Mouse (Mus musculus): ENCODE measurements around the gene Iqcd. TPM values are rescaled to one million over a fixed set of nuclear protein-coding genes. Genes with fewer than 3 reads are reported as not detected.

Iqcd gene
- 1.6 and 2.3 TPM in 2 replicates for polyA plus RNA-seq (2015; fragmentation: Nextera tagmentation; extraction: Ambion mirVana)

DNA sequence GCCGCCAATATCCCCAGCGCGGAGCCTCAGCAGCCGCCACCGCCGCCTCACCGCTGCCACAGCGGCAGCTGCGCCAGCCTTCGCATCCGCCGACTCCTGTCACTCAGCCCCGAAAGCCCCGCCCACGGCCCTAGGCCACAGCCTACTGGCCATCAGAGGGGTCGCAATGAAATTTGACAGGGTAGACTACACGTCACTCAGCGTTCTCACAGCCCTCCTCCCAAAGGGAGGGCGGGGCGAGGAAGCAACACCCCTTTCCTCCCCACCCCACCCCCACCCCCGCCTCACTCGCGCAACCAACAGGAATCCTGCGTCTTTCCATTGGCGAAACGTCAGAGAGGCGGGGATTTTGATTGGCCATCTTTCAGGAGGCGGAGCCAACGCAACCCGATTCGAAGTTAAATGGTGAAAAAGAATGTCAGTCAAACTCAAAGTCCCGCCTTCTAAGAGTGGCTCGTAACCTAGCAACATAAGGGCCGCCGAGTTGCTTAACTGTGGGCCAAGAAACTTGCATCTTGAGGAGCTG lies at the start of gene Iqcd, which contains the start of gene Tpcn1:
Gene Iqcd (plus strand): TSS at position 448 of the 526 bp plus-strand sequence.
Gene Tpcn1 (minus strand): TSS at position 105 of the 526 bp plus-strand sequence.
- peaks cover 31% of the 10 kb centered on the region for H3K4me1 ChIP-seq (replicated peaks)
- H3K36me3 ChIP-seq = 0 out of 2 replicates have a peak, but pooled peaks cover 5% of the 10 kb centered on the region
- peak within 1 kb of the TSS; percentile 79 for H3K9ac ChIP-seq
- peak within 1 kb of the TSS; percentile 74 for H3K27ac ChIP-seq (replicated peaks)
- peak; percentile 98 for ATAC-seq (ENCODE audit: low FRiP score, low read depth)
- H3K27me3 ChIP-seq = no peaks in the 10 kb centered on the region
- no peaks in the 10 kb centered on the region for H3K9me3 ChIP-seq
- WGBS = 0% methylated on average over 35 of the region's 35 CpGs
- H3K4me3 ChIP-seq = peak within 1 kb of the TSS; percentile 73
- H3K4me2 ChIP-seq = peak within 1 kb of the TSS; percentile 93

DNA sequence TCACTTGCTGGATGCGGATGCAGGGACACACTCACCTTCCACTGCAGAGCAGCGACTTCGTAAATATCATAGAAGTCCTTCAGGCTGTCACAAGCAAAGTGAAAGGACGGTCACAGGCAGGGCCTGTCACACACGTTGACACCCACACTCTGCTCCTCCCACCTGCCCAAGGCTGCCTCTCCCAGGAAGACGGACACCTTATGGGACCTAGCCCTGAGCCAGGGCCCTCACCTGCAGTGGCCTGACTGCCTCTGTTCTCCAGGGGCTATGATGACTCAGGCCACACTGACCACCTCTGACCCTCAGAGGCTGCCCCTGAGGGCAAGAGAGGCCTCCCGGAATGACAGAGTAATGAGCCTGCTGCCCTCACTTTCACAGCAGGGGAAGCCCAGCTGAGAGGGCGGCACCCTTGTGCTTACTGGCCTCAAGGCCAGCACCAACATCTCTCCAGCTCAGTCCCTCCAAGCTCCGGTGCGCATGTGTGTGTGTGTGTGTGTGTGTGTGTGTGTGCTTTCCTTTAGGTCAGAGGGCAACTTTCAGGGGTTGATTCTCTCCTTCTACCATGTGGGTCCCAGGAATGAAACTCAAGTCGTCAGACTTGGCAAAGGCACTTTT lies 40.5 kb upstream of the Iqcd start:
- H3K36me3 ChIP-seq = peaks cover 8% of the 10 kb centered on the region
- 71% methylated on average over 11 of the region's 11 CpGs for WGBS
- H3K27ac ChIP-seq (replicated peaks) = no peak overlapping the region
- no peak overlapping the region for H3K4me3 ChIP-seq
- no peaks in the 10 kb centered on the region for H3K4me1 ChIP-seq (replicated peaks)
- no peaks in the 10 kb centered on the region for H3K27me3 ChIP-seq
- no peak overlapping the region for H3K4me2 ChIP-seq
- no peak for ATAC-seq (ENCODE audit: low FRiP score, low read depth)
- H3K9ac ChIP-seq = no peak overlapping the region
- no peaks in the 10 kb centered on the region for H3K9me3 ChIP-seq

DNA sequence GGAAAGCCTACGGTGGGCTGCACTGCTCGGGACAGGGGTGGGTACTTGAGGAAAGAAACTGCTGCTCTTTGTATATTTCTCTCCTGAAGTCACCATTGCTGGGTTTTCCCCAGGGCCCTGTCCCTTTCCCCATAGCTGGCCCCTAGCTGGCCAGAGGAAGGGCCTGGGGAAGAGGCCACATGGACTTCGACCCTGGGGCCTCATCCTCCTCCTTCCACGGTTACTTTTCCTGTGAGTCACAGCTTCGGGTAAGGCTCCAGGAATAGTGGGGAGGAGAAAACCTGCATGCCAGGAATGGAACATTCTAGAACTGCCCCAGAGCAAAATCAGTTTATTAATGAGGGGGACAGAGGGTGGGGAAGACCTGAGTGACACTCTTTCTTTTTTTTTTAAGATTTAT lies 38.7 kb upstream of the Iqcd start:
- peaks cover 16% of the 10 kb centered on the region for H3K36me3 ChIP-seq
- no peaks in the 10 kb centered on the region for H3K27me3 ChIP-seq
- no peak overlapping the region for H3K27ac ChIP-seq (replicated peaks)
- no peak overlapping the region for H3K4me2 ChIP-seq
- H3K4me1 ChIP-seq (replicated peaks) = no peaks in the 10 kb centered on the region
- H3K9ac ChIP-seq = no peak overlapping the region
- H3K4me3 ChIP-seq = no peak overlapping the region
- no peak for ATAC-seq (ENCODE audit: low FRiP score, low read depth)
- WGBS = 93% methylated on average over 5 of the region's 5 CpGs
- no peaks in the 10 kb centered on the region for H3K9me3 ChIP-seq

DNA sequence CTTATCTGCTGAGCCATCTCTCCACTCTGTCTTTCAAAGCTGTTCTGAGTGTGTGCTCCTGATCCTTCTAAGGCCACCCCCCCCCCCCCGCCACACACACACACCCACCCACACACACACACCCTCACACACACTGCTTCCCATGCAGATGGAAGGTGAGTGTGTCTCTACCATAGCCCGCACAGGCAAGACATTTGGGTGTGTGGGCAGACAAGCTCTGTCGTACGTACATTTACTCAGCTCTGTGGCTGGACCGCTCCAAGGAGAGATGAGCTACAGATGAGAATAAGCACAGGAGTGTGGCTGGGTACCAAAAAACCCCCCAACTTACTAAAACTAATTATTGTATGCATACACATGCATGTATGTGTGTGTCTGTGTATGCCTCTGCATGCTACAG lies 38.1 kb upstream of the Iqcd start:
- Histone ChIP-seq H3K4me2 (no peak overlapping the region), H3K4me1 (replicated peaks) (no peaks in the 10 kb centered on the region), H3K27ac (replicated peaks) (no peak overlapping the region), H3K27me3 (no peaks in the 10 kb centered on the region), H3K9me3 (no peaks in the 10 kb centered on the region), H3K9ac (no peak overlapping the region), H3K36me3 (peaks cover 16% of the 10 kb centered on the region), H3K4me3 (no peak overlapping the region)
- 97% methylated on average over 5 of the region's 5 CpGs for WGBS
- ATAC-seq (ENCODE audit: low FRiP score, low read depth) = no peak

DNA sequence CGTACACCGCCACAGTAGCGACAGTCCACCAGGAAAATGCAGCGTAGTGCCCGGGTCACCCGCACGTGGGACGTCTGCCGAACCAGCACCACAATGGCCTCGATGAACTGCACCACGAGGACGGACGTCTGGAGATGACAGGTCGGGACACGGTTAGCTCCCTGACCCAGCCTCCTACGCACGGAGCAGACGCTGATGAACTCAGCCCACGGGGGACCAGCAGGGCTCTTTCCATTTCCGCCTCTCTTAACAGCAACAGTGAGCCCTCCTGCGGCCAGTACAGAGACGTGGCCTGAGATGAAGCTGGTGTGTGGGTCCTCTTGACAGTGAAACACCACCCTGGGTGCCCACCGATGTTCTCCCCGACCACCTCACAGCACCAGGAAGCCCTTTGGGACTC lies 32.9 kb upstream of the Iqcd start:
- Histone ChIP-seq H3K4me1 (replicated peaks) (peaks cover 21% of the 10 kb centered on the region), H3K9me3 (no peaks in the 10 kb centered on the region), H3K27me3 (no peaks in the 10 kb centered on the region), H3K4me3 (no peak overlapping the region), H3K27ac (replicated peaks) (no peak overlapping the region), H3K9ac (no peak overlapping the region), H3K36me3 (peaks cover 22% of the 10 kb centered on the region), H3K4me2 (no peak overlapping the region)
- WGBS = 81% methylated on average over 24 of the region's 24 CpGs
- ATAC-seq (ENCODE audit: low FRiP score, low read depth) = no peak

DNA sequence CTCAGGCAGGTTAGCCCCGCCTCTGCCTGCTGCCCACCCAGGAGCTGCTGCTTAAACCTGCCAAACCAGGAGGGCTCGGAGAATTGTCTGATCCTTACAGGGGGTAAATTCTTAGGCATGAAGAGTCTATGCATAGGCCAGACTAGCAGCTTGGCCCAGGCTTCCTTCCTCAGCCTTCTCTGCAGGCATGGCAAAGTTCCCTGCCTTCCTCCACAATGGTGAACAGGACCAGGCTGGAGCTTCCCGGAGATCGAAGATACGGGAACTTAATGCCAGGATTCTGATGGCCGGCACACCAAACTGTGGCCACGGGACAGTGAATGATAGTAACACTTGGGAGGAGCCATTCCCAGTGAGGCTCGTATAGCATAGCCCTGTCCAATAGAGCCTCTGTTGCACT lies 30.8 kb upstream of the Iqcd start:
- 74% methylated on average over 8 of the region's 8 CpGs for WGBS

DNA sequence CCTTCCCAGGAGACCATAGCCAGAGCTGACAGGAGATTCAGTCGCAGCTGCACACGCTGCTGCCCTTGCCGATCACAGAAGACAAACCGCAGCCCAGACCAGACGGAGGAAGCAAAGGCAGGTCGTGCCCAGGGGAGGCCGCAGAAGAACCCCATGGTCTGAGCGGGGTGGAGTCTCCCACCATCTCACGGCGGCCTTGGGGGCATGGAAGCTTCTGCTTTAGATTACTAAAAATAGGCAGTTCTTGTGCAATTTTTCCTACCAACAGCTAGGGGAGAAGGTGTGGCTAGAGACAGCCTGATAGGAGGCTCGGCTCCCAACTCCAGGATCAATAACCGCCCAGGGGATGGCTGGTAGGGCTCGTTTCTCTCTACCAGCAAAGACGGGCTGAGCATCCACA lies 30.1 kb upstream of the Iqcd start:
- ATAC-seq (ENCODE audit: low FRiP score, low read depth) = no peak
- Histone ChIP-seq H3K36me3 (peaks cover 9% of the 10 kb centered on the region; the same call in 1 of the 2 replicates), H3K4me1 (replicated peaks) (peaks cover 39% of the 10 kb centered on the region), H3K4me2 (no peak overlapping the region), H3K27ac (replicated peaks) (no peak overlapping the region), H3K27me3 (no peaks in the 10 kb centered on the region), H3K9ac (no peak overlapping the region), H3K9me3 (no peaks in the 10 kb centered on the region), H3K4me3 (no peak overlapping the region)
- 65% methylated on average over 14 of the region's 14 CpGs for WGBS

More for the DNA sequence above, 30.8 kb upstream of the Iqcd start:
- no peak overlapping the region for H3K4me3 ChIP-seq
- H3K36me3 ChIP-seq = peaks cover 15% of the 10 kb centered on the region
- H3K9ac ChIP-seq = no peak overlapping the region
- no peak overlapping the region for H3K4me2 ChIP-seq
- H3K27me3 ChIP-seq = no peaks in the 10 kb centered on the region
- H3K9me3 ChIP-seq = no peaks in the 10 kb centered on the region
- no peak for ATAC-seq (ENCODE audit: low FRiP score, low read depth)
- no peak overlapping the region for H3K27ac ChIP-seq (replicated peaks)
- H3K4me1 ChIP-seq (replicated peaks) = peaks cover 33% of the 10 kb centered on the region

DNA sequence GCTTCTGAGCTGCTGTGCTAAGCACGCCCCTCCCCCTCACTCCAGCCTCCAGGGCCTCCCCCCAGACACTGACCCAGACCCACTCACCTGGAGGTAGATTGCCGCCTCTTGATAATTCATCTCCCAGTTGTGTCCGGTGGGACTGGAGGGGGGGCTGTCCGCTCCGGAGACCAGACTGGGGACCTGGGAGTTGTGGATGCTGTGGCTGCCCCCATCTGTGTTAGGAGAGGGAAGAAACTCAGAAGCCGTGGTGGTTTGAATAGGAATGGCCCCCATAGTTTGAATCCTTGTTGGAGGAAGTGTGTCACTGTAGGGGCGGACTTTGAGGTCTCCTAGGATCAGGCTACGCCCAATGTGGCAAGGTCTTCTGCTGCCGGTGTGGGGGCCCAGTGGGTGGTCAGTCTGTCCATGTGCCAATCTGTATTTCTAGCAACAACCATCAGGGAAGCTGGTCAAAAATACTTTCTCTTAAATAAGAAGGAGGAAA lies 28.6 kb upstream of the Iqcd start:
- Histone ChIP-seq H3K27me3 (no peaks in the 10 kb centered on the region), H3K4me2 (peak overlapping the region; percentile 28), H3K36me3 (peaks cover 6% of the 10 kb centered on the region; the same call in 1 of the 2 replicates), H3K4me3 (no peak overlapping the region), H3K4me1 (replicated peaks) (peaks cover 49% of the 10 kb centered on the region), H3K9ac (no peak overlapping the region), H3K9me3 (no peaks in the 10 kb centered on the region), H3K27ac (replicated peaks) (peak overlapping the region; percentile 54)
- 55% methylated on average over 9 of the region's 9 CpGs for WGBS
- ATAC-seq (ENCODE audit: low FRiP score, low read depth) = no peak

DNA sequence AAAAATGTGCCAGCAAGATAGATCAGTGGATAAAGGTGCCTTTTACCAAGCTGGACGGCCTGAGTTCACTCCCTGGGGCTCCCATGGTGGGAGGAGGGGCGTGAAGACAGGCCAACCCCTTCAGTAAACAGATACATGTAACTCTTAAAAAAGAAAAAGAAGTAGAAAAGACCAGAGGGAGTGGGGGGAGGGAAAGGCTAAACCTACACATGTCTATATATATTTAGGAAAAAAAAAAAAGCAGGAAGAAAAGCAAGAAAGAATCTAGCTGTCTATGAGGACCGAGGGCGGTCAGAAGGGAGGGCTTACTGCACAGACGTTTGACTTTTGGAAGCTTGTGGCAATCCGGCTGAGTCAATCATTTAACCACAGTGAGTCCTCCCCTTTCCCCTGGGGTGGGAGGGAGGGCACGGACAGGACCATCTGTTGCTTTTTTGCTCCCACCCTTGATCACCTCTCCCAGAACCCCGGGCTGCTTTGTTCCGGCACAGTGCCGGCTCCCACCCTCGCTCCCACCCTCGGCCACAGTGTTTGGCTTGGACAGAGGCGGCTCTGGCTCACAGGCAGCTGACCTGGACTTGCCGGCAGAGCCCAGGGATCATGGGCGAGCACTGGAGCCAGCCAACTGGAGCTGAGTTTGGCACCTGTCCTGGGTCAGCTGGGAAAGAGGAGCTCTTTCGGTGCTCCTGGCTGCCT lies 28.1 kb upstream of the Iqcd start:
- peak; percentile 62 for ATAC-seq (ENCODE audit: low FRiP score, low read depth)
- no peak overlapping the region for H3K4me3 ChIP-seq
- 6% methylated on average over 16 of the region's 16 CpGs for WGBS
- H3K4me2 ChIP-seq = peak overlapping the region; percentile 28
- H3K9me3 ChIP-seq = no peaks in the 10 kb centered on the region
- peak overlapping the region; percentile 54 for H3K27ac ChIP-seq (replicated peaks)
- H3K9ac ChIP-seq = no peak overlapping the region
- no peaks in the 10 kb centered on the region for H3K27me3 ChIP-seq
- peaks cover 5% of the 10 kb centered on the region; the same call in 1 of the 2 replicates for H3K36me3 ChIP-seq
- peaks cover 55% of the 10 kb centered on the region for H3K4me1 ChIP-seq (replicated peaks)

DNA sequence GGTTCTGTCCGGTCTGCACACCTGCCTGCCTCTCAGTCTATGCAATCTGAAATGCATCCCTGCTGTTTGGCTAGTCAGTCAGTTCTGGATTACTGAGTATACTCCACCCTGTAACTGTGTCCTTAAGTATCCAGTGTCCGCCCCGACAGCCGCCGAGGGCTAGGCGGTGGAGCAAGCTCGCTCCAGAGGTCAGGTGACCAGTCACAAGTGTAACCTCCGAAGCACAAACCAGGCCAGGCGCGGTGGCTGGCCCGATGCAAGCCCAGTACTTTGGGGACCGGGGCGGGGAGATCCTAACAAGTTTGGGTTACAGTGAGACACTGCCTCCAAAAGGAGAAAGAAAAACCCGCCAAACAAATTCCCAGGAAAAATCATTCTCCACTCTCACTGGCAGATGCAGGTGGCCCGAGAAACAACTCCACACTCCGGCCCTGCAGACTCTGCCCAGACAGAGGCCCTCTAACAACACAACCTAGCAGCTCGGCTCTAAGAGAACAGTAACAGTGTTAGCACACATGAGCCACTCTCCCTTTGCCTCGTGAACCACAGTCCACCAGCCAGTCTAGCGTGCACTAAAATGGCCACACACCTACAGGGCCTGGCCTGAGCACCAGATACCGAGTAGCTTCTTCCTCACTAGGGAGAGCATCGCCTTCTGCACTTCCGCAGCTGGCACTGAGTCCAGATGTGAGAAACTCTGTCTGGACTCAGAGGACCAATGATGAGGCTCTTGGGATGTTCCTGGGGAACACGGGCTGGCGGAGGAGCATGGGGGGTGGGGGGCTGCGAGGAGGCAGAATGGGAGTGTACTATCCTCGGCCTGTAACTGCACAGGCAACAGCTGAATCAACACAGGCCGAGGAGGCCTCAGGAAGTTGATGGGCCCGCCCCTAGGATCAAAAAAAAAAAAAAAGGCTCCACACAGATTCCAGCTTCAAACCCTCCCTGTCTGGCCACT lies 25.6 kb upstream of the Iqcd start:
- WGBS = 57% methylated on average over 28 of the region's 28 CpGs

DNA sequence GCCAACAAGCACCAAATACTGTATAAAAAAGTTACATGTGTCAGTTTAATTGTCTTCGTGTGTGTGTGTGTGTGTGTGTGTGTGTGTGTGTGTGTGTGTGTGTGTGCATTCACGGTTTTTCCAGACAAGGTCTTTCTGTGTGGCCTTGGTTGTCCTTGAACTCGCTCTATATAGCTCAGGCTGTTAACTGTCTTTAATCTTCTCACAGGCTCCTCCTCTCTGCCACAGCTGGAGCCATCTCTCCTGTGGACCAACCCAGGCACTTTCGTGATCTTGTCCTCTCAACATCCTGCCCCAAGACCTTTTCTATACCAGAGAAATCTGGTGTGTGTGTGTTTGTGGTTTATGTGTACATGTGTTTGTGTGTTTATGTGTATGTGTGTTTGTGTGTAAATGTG lies 24.9 kb upstream of the Iqcd start:
- H3K4me1 ChIP-seq (replicated peaks) = peaks cover 80% of the 10 kb centered on the region
- H3K27ac ChIP-seq (replicated peaks) = peak overlapping the region; percentile 49; the same call in 1 of the 2 replicates
- 61% methylated on average over 3 of the region's 4 CpGs for WGBS
- no peaks in the 10 kb centered on the region for H3K36me3 ChIP-seq
- H3K9me3 ChIP-seq = no peaks in the 10 kb centered on the region
- H3K9ac ChIP-seq = no peak overlapping the region
- no peak for ATAC-seq (ENCODE audit: low FRiP score, low read depth)
- no peak overlapping the region for H3K4me3 ChIP-seq
- no peaks in the 10 kb centered on the region for H3K27me3 ChIP-seq
- no peak overlapping the region for H3K4me2 ChIP-seq

More for the DNA sequence above, 25.6 kb upstream of the Iqcd start:
- no peaks in the 10 kb centered on the region for H3K27me3 ChIP-seq
- no peak for ATAC-seq (ENCODE audit: low FRiP score, low read depth)
- no peaks in the 10 kb centered on the region for H3K9me3 ChIP-seq
- no peaks in the 10 kb centered on the region for H3K36me3 ChIP-seq
- no peak overlapping the region for H3K4me3 ChIP-seq
- H3K9ac ChIP-seq = no peak overlapping the region
- no peak overlapping the region for H3K4me2 ChIP-seq
- peak overlapping the region; percentile 28 for H3K27ac ChIP-seq (replicated peaks)
- H3K4me1 ChIP-seq (replicated peaks) = peaks cover 80% of the 10 kb centered on the region
